Mouse (Mus musculus): ENCODE data around the gene Sall2.
"Not testable (repeated sequence)": the region's sequence is repeated elsewhere in the genome, so short reads cannot be mapped to it uniquely, and the experiment has no call there.

Gene Sall2

GRCm38 (mm10) chr14:52327910-52328812 is at the start of gene Sall2:
Gene Sall2, minus strand, starts transcription at chr14:52328762.
- DNase-seq (ENCODE audit: extremely low spot score, low read depth, low spot score), result no peak

DNA sequence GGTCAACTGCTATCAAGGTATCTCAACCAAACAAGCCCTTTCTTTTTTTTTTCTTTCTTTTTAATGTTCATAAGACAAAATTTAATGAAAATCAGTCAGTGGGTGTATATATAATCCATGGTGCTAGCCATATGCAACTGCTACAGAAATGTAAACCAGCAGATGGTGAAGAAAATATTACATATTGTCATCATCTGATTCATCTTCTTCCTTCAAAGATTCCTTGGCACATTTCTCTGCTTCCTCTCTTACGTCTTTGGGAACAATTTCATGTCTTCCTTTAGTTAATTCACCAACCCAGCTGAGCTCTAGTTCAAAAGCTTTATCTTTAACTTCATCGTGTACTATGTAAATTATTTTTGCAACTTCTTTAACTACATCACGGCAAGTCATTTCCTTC is 40.2 kb upstream of the Sall2 start:
- no peak for DNase-seq (ENCODE audit: extremely low spot score, low read depth, low spot score)

- DNase-seq (ENCODE audit: extremely low spot score, low read depth, low spot score), result no peak
Measured at GRCm38 (mm10) chr14:52356308-52356707, 27.7 kb upstream of the Sall2 start, which contains the start of gene Olfr1513. Gene Olfr1513, minus strand, starts transcription at chr14:52356408.

- DNase-seq (ENCODE audit: extremely low spot score, low read depth, low spot score), result no peak
Measured at GRCm38 (mm10) chr14:52339512-52339852, 10.9 kb upstream of the Sall2 start.

- peak; percentile 75 for DNase-seq (ENCODE audit: extremely low spot score, low read depth, low spot score)
Measured at GRCm38 (mm10) chr14:52338751-52339511, 10.4 kb upstream of the Sall2 start.

GRCm38 (mm10) chr14:52332171-52332570 is 3.6 kb upstream of the Sall2 start:
- DNase-seq (ENCODE audit: extremely low spot score, low read depth, low spot score), result no peak

- DNase-seq (ENCODE audit: extremely low spot score, low read depth, low spot score), result no peak
Measured at GRCm38 (mm10) chr14:52331069-52331750, 2.6 kb upstream of the Sall2 start.

- no peak for DNase-seq (ENCODE audit: extremely low spot score, low read depth, low spot score)
Measured at GRCm38 (mm10) chr14:52327375-52327901, 1.1 kb downstream of the Sall2 start.

DNA sequence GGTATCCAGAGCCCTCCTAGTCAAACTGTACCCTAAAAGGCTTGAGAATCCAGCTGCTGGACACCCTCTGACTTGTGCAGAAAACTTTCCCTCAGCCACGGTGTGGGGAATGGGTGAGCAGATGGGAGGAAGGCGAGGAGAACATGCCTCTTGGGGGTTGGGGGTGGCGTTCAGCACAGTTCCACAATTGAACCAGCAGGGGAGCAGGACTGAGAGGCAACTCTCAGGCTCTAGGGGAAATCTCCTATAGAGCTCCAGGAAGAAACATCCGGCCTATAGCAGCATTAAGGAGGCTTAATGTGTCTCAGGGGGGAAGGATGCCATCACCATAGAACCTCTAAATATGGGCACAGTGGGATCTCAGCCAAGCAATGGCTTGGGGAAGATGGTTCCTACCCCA is 2.7 kb downstream of the Sall2 start:
- no peak for DNase-seq (ENCODE audit: extremely low spot score, low read depth, low spot score)

DNA sequence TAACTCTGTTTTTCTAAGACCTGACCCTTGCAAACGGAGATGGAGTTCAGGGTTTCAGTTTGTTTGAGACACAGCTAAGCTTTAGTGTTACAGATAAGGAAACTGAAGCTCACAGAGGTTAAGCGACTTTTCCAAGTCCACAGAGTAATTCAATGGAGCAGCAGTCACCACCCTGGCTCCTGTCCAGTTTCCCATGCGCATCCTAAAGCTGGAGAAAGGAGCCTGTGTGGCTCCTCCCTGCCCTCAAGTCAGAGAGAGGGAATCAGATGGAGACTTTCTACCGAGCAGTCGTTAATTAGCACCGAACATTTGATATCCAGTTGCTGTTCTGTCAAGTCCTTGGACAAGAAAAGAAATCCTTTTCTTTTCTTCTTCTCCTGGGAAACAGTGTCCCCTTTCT is 9.2 kb downstream of the Sall2 start:
- DNase-seq (ENCODE audit: extremely low spot score, low read depth, low spot score), result no peak

DNA sequence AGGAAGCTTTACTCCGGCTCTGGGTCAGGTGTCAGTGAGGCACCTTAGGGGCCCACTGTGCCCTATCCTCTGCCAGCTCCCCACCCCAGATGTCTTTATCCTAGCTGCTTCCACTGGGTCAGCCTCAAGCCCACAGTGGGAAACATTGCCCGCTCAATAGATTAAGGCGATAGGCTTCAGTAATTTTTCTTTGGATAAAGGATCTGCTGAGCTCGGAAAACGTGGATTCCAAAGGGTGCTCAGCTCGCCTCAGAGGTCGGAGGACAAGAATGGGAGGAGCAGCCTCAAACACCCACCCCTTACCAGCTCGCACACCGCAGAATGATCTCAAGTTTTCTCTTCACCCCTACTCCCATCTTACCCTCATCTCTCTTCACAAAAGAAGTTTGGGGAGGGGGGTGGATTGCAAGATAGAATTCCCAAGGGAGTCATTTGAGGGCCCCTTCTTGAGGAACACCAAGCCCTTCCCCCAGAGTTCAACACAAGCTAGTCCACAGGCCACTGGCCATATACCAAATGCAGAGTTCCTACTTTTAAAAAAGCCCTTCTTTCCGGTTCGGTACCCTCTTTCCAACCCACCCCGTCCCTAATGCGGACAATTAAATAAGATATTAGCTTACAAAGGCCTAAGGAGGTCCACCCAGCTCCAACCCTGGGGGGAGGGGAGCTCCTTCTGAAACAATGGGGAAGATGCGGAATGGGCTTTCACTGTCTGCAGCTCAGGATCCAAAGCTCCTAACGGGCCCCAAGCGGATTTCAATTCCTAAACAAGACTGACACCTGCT is 11.9 kb downstream of the Sall2 start:
- DNase-seq (ENCODE audit: extremely low spot score, low read depth, low spot score), result peak; percentile 44

DNA sequence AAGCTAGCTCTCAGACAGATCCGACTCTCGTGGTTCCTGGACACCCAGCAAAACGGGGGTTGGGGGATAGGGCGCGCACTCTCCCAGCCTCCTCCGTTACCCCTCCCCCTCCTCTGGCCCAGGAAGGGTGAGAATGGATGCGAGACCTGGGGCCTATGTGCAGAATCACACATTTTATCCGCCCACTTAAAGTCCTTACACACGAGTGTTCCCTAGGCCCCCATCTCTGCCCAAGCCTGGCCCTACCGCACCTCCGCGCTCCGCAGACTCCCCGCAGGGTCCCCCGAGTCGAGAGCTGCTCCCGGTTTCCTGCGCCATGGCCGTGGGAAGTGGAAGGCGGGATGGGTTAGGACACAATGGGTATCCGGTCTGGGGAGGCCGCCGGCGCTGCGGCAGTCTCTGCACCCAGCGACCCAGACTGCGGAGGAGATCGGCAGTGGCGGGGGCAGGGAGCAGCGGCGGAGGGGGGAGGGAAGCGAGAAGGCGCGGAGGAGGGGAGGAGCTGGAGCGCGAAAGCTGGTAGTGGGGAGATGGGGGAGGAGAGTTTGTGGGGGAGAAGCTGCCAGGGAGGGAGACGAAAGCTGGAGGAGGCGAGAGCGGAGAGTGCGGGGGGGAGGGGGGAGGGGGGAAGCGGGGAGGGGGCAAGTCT is 12.6 kb downstream of the Sall2 start:
- DNase-seq (ENCODE audit: extremely low spot score, low read depth, low spot score), result no peak

DNA sequence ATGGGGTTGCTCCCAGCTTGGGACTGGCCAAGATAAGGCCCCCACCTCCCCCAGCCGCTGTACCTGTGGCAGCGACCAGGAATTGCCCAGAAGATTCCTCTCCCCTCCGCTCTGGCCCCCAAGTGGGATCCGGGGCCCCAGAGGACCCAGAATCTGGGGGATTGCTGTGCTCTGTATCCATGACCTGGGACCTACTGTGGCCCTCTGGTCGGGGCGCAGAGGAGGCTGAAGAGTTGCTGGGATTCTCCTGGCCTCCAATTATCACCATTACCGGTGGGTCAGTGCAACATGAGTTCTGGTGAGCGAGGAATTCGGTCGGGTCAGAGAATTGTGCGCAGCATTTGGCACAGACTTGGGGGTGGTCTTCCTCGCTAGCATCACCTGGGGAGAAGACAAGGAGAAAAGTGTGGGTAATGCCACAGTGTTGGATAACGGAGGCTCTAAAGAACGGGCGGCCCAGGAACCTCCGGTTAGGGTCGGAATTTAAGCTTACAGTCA is 13.2 kb downstream of the Sall2 start:
- no peak for DNase-seq (ENCODE audit: extremely low spot score, low read depth, low spot score)

- no peak for DNase-seq (ENCODE audit: extremely low spot score, low read depth, low spot score)
Measured at GRCm38 (mm10) chr14:52314808-52315150, 13.8 kb downstream of the Sall2 start.

- no peak for DNase-seq (ENCODE audit: extremely low spot score, low read depth, low spot score)
Measured at GRCm38 (mm10) chr14:52313931-52314807, 14.4 kb downstream of the Sall2 start.

DNA sequence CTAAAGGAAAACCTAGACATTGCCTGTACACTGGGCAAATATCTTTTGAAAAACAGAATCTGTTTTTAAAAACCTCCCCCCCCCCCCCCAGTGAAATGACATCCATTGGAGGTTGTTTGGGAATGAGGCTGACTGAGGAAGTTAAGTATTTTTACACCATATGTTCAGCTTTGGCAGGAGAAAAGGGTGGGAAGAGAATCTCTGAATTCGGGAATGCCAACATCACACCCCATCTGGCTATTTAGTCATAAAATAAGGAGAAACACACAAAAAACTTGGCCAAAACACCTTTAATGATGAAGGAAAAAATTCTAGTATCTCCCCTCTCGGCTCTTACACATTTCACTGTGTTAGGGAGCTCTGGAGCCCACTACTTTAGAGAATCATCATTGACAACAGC is 17.7 kb downstream of the Sall2 start:
- DNase-seq (ENCODE audit: extremely low spot score, low read depth, low spot score), result no peak

- not testable (repeated sequence) for DNase-seq (ENCODE audit: extremely low spot score, low read depth, low spot score)
Measured at GRCm38 (mm10) chr14:52310343-52310742, 18.2 kb downstream of the Sall2 start.

GRCm38 (mm10) chr14:52306100-52306499 is 22.5 kb downstream of the Sall2 start:
- no peak for DNase-seq (ENCODE audit: extremely low spot score, low read depth, low spot score)

Measured in hindlimb bud, embryonic 11.5 days (tissue).